Mouse (Mus musculus) forebrain, embryonic 16.5 days (tissue): ENCODE measurements at regions not wholly inside any gene's neighbourhood (a gene's known extent, or its start where the extent isn't known, plus 50 kb on each side); places are given as distances from the start of the nearest gene placed in this dataset.
A peak's percentile ranks its signal among the peaks of the same experiment; 100 is the strongest.

ENCODE experiments used
- ATAC-seq: fragments of 200-750 bp; cut with Nextera tagmentation; 2 replicates; pipeline ENCODE4 v1.8.0; 2017; ENCODE audit warnings: mild to moderate bottlenecking, moderate library complexity
- H3K27ac ChIP-seq: fragments of 300-500 bp; sonication (generic); 2 replicates; pipeline ENCODE4 v1.5.1; 2014; ENCODE audit warnings: low read length, control low read depth
- H3K27me3 ChIP-seq: fragments of 300-500 bp; sonication (generic); replicated peaks from 2 replicates; pipeline ENCODE4 v1.6.1; 2014; ENCODE audit warnings: low read length; ENCODE audit not compliant: control insufficient read depth, insufficient read depth
- H3K36me3 ChIP-seq: fragments of 300-500 bp; sonication (generic); 2 replicates; pipeline ENCODE4 v1.6.1; 2014; ENCODE audit not compliant: control insufficient read depth, insufficient read depth
- H3K4me1 ChIP-seq: fragments of 300-500 bp; sonication (generic); replicated peaks from 2 replicates; pipeline ENCODE4 v1.6.1; 2014; ENCODE audit warnings: low read length; ENCODE audit not compliant: control insufficient read depth, insufficient read depth
- H3K4me2 ChIP-seq: fragments of 300-500 bp; sonication (generic); 2 replicates; pipeline ENCODE4 v1.6.1; 2014; ENCODE audit warnings: mild to moderate bottlenecking, low read length, control low read depth
- H3K4me3 ChIP-seq: fragments of 300-500 bp; sonication (generic); replicated peaks from 2 replicates; pipeline ENCODE4 v1.5.1; 2014; ENCODE audit warnings: mild to moderate bottlenecking, low read length, control low read depth
- H3K9ac ChIP-seq: fragments of 300-500 bp; sonication (generic); replicated peaks from 2 replicates; pipeline ENCODE4 v1.6.1; 2014; ENCODE audit warnings: low read depth, low read length, control low read depth
- H3K9me3 ChIP-seq: fragments of 300-500 bp; sonication (generic); 2 replicates; pipeline ENCODE4 v1.6.1; 2016; ENCODE audit warnings: low read length; ENCODE audit not compliant: control insufficient read depth
- WGBS: fragments of 180-500 bp; shearing (Covaris S2); extraction: QIAGEN DNeasy Blood & Tissue Kit; methylation state at CpG from one replicate; pipeline ENCODE4 v1.1.7; 2014; 5-methylcytosine and 5-hydroxymethylcytosine counted together

- no peaks in the 10 kb centered on the region for H3K9me3 ChIP-seq
- H3K9ac ChIP-seq: no peak overlapping the region
- 54% methylated on average over 2 of the region's 2 CpGs for WGBS
- no peak overlapping the region for H3K27ac ChIP-seq
- ATAC-seq: no peak
- H3K4me3 ChIP-seq: no peak overlapping the region
- no peaks in the 10 kb centered on the region for H3K27me3 ChIP-seq
- no peak overlapping the region for H3K4me2 ChIP-seq
- H3K36me3 ChIP-seq: no peaks in the 10 kb centered on the region
- H3K4me1 ChIP-seq: no peaks in the 10 kb centered on the region
These were observed 1550.1 kb downstream of the Cdh8 start for GRCm38 (mm10) chr8:97866148-97866547.

GRCm38 (mm10) chr8:97861511-97861910 lies 1554.8 kb downstream of the Cdh8 start:
- no peak overlapping the region for H3K27ac ChIP-seq
- no peaks in the 10 kb centered on the region for H3K9me3 ChIP-seq
- no peaks in the 10 kb centered on the region for H3K36me3 ChIP-seq
- H3K27me3 ChIP-seq: no peaks in the 10 kb centered on the region
- H3K4me2 ChIP-seq: no peak overlapping the region
- no peak overlapping the region for H3K4me3 ChIP-seq
- H3K4me1 ChIP-seq: no peaks in the 10 kb centered on the region
- no peak overlapping the region for H3K9ac ChIP-seq
- WGBS: 53% methylated on average over 2 of the region's 2 CpGs
- ATAC-seq: 0 out of 2 replicates have a peak, but pooled peaks have one; percentile 28

- WGBS: 72% methylated on average over 9 of the region's 9 CpGs
- Histone ChIP-seq H3K27ac (no peak overlapping the region), H3K4me1 (no peaks in the 10 kb centered on the region), H3K4me3 (no peak overlapping the region), H3K4me2 (no peak overlapping the region), H3K9ac (no peak overlapping the region), H3K9me3 (no peaks in the 10 kb centered on the region), H3K27me3 (no peaks in the 10 kb centered on the region), H3K36me3 (no peaks in the 10 kb centered on the region)
- no peak for ATAC-seq
These were observed 1556.1 kb downstream of the Cdh8 start for GRCm38 (mm10) chr8:97860201-97860600.

GRCm38 (mm10) chr8:97857252-97857651 lies 1559.0 kb downstream of the Cdh8 start:
- Histone ChIP-seq H3K9me3 (no peaks in the 10 kb centered on the region), H3K4me2 (no peak overlapping the region), H3K27ac (no peak overlapping the region), H3K36me3 (no peaks in the 10 kb centered on the region), H3K27me3 (no peaks in the 10 kb centered on the region), H3K9ac (no peak overlapping the region), H3K4me1 (no peaks in the 10 kb centered on the region), H3K4me3 (no peak overlapping the region)
- ATAC-seq: peak; percentile 78
- WGBS: 68% methylated on average over 1 of the region's 1 CpGs
